Mouse (Mus musculus) T-helper 2 cell (primary cell): ENCODE measurements around the gene Npcd.

Experiments
- in situ Hi-C: fragments of 300-600 bp; cut with MboI, MseI; formaldehyde crosslinking; loops from one replicate; pipeline ENCODE4 v1.15.1; 2025; ENCODE audit warnings: high pct_unique_total_duplicates

Gene Npcd

GRCm38 (mm10) chr15:79745312-79745711, 88.7 kb downstream of the Npcd start:
- in situ Hi-C loops: no loop called here

- in situ Hi-C loops: no loop called here
These were observed 89.3 kb downstream of the Npcd start for GRCm38 (mm10) chr15:79744742-79745141.

- in situ Hi-C loops: no loop called here
These were observed 90.0 kb downstream of the Npcd start for GRCm38 (mm10) chr15:79744001-79744400.

GRCm38 (mm10) chr15:79742706-79743023, 91.4 kb downstream of the Npcd start:
- in situ Hi-C loops: no loop called here

- in situ Hi-C loops: no loop called here
These were observed 91.9 kb downstream of the Npcd start, which contains the start of gene Sun2 for GRCm38 (mm10) chr15:79741921-79742705. Sun2 (minus strand) TSS chr15:79742536.

GRCm38 (mm10) chr15:79741173-79741858, 92.7 kb downstream of the Npcd start:
- in situ Hi-C loops: no loop called here

- in situ Hi-C loops: no loop called here
These were observed 93.3 kb downstream of the Npcd start for GRCm38 (mm10) chr15:79740739-79741138.
